Mouse (Mus musculus) frontal cortex, adult (tissue): ENCODE data around the gene Cd68.

Source experiments
- ATAC-seq: cut with Nextera tagmentation; 2 replicates; pipeline ENCODE4 v1.9.2; 2017; ENCODE audit warnings: mild to moderate bottlenecking, moderate library complexity, mixed read lengths; ENCODE audit not compliant: low TSS enrichment

Cd68 gene

DNA sequence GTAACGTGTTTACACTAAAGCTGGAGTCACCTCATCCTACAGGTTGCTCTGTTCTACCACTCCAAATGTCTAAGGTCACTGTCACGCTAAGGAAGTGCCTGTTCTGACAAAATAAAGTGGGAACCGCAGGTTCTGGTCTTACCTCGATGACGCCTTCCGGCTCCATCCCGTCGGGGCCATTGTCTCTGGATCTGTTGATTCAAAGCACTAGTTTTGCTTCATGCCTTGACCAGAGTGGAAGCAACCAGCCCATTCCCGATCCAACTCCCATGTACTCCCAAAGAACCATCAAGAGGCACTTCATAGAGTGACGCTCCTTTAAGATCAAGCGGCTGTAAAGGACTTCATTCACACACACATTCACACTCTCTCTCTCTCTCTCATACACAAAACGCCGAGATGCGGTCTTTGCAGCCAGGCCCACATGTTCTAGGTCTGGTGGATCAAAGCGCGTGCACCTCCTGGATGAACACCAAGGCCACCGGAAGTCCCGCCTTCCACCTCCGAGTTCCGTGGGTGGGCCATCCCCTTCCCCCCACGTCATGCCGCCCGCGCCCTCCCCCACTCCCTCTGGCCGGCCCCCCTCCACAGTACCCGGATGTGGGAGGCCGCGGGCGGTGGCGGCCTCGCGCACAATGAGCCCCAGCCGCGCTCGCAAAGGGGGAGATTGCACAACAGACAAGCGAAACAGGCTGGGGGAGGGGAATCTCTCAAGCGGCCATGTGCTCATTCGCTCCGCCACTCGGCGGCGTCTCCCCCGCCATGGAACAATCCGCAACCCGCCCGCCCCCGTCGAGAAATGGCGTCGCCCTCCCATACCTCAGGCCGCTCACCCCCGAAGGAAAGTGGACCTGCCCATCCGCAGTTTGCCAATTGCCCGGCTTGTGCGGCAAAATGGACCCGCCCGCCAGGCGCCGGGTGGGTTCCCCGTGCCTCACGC is 5.1 kb upstream of the Cd68 start:
- peak; percentile 42 for ATAC-seq

DNA sequence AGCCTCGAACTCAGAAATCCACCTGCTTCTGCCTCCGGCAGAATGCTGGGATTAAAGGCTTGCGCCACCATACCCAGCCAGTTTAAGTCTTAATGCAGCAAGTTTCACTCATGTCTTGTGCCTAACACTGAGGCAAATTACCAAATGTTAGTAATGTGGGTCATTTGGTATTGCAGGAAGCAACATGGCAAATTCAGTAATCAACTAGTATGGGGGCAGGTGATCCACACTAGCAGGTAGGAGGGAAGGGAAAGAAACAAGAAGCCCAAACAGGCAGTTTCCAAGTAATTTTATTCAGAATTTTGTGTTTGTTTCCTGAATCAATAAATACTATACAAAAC is 682 bp upstream of the Cd68 start:
- ATAC-seq: no peak

DNA sequence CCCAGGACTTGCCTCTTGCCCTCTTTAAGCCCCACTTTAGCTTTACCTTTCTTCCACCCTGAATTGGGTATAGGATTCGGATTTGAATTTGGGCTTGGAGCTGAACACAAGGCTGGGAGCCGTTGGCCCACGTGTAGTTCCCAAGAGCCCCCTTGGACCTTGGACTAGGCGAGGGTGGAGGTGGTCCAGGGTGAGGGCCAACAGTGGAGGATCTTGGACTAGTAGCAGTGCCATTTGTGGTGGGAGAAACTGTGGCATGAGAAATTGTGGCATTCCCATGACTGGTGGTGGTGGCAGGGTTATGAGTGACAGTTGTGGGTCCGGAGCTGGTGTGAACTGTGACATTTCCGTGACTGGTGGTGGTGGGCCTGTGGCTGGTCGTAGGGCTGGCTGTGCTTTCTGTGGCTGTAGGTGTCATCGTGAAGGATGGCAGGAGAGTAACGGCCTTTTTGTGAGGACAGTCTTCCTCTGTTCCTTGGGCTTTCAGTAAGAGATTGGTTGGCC is 444 bp downstream of the Cd68 start:
- ATAC-seq: no peak

DNA sequence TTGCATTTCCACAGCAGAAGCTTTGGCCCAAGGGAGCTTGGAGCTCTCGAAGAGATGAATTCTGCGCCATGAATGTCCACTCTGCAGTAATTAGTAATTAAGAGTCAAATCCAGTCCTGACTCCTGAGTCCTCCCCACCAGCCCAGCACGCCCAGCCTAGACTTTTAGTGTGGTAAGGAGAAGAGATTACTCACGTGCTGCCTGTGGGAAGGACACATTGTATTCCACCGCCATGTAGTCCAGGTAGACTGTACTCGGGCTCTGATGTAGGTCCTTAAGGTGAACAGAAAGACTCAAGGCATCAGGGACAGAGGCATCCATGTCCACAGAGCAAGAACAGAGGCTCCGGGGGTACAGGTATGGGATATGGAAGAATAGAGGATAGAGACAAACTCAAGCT is 1.1 kb downstream of the Cd68 start:
- ATAC-seq: no peak

DNA sequence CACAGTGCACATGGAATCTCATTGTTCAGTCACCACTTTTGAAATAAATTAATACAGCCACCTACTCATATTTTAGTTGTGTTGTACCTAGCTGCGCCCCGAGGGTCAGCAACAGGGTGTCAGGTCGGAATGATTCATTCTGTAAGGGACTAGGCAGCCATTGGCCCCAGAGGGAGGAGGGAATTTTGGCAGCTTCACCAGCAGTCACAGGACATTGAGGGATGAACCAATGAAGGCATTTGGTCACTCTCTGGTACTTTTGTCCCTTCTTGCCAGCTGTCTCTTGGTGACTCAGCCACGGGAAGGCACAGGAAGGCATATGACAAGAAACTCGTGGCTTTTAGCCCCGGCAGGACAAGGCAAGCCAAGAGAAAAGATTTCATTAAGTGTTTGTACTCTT is 2.2 kb downstream of the Cd68 start:
- ATAC-seq: no peak

DNA sequence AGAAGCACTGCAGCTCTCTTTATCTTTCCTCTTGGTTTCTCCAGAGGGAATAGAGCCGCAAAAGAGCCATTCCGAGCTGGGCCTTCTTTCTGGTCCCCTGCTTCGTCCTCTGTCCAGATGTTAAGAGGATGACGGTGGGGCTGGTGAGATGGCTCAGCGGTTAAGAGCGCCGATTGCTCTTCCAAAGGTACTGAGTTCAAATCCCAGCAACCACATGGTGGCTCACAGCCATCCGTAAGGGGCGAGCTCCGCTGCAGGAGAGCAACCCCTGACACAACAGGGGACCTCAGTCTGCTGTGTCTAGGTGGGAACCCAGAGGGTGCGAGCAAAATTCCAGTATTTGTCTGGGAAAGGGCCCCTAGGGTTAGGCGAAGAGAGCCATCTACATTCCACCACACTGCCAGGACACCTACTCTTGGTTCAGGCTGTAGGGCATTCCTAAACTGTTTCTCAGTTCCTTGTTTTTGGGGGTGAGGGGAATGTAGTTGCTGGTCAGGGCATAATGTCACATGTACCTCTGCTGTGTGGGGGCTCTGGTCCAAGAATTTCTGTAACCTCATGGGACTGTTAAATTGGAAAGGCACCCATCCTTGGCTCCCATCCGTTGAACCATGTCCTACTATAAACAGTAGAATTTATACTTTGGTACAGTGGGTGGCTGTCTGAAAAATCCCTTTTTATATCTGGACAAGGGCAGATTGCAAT is 2.8 kb downstream of the Cd68 start:
- no peak for ATAC-seq

DNA sequence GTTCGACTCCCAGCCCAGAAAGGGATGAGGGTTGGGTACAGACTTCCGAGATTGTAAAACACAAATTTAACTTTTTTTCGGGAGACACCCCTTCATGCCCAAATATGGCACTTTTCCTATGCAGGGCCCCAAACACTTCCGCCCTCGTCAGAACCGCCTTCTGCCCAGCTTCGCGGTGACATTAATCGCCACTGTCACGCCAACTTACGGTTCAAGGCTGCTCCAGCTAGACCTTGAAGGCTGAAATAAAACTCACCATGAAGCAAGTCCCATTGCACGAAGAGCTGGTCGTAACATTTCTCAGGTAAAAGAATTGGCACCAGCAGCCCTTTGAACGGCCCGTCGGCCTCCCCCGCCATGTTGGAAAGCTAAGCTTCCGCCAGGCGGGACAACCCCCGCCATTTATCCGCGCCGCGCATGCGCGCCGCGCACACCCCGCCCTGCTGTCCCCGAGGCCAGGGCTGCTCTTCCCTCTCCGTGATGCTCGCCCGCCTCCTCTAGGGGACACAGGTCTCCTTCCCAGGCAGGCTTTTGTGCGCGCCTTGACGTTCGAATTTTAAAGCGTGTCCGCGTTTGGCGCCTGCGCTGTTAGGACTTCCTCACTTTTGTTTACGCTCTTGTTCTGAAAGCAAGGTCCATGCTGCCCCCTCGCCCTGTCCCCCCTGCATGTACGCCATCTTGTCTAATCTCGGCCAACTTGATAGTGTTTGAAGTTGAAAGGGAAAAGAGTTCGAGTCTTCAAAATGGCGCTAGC is 3.6 kb downstream of the Cd68 start, which contains the start of gene Mpdu1:
Gene Mpdu1 (minus strand): TSS at position 430 of the 754 bp plus-strand sequence.
- peak; percentile 92 for ATAC-seq

DNA sequence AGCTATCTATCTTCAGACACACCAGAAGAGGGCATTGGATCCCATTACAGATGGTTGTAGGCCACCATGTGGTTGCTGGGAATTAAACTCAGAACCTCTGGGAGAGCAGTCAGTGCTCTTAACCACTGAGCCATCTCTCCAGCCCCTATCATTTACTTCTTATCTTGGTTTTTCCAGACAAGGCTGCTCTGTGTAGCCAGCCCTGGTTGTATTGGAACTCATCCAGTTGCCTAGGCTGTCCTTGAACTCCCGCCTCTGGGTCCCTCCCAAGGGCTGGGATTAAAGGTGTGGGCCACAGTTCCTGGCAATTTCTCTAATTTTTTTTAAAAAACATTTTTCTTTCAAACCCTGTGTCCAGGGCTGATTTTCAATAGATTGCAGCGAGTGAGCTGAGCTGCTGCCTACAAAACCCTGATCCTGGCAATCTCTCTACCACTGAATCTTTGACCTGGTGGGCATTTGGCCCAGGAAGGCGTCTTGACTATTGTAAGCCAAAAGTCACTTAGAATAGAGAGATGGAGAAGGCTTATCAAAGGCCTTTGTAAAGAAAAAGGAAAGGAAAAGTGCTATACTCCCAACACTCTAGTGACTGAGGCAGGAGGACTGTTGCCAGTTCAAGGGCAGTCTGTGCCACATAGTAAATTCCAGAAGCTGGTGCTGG is 4.6 kb downstream of the Cd68 start:
- ATAC-seq: no peak

DNA sequence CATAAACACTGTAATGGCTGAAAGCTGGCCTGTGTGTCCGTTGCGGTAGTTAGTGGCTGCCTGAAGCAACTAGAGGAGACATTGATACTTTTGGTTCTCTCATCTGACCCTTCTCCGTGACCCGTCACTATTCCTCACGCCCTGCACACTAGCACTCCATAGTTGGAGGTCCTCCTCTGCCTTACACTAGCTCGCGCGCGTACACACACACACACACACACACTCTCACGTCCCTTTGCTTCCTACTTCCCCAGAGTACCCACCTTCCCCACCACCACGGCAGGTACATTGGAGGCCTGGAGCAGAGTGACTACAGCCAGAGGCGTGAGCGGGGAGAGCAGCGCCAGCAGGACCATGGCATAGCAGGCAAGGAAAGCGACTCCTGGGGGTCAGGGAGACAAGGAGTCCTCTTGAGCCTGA is 8.5 kb downstream of the Cd68 start:
- no peak for ATAC-seq

DNA sequence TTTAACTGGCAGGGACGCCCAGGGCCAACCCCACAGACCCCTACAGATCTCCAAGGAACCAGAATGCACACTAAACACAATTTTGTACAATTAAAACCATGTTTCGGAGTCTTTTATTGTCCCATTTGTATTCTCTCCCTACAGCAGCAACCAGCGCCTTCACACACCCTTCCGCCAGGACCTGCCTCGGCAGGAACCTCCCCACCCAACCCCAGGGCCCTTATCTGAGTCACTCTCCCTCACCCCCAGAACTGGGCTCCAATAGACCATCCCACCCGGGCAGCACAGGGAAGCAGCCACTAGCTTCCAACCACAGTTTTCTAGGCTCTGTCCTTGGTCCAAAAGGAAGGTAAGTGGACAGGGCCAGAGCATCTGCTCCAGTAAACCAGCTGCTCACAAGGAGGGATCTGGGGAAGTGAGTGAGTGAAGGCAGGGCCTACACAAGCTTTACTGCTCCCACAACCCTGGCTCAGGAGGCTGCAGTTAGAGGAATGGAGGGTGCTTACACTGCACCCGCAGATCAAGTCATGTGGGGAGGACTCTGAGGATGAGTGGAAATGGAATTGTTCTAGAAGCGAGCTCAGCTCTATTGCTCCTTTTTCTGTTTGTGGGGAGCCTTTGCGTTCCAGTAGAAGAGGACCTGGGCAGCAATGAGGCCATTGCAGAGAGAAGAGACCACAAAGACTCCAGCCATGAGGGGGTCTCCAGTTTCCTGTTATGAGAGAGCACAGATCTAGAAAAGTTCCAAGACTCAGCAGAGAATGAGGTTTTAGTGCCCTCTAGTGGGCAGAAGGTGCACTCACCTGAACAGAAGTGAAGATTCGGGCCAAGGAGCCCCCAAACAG is 9.1 kb downstream of the Cd68 start:
- peak; percentile 38; the same call in 1 of the 2 replicates for ATAC-seq

DNA sequence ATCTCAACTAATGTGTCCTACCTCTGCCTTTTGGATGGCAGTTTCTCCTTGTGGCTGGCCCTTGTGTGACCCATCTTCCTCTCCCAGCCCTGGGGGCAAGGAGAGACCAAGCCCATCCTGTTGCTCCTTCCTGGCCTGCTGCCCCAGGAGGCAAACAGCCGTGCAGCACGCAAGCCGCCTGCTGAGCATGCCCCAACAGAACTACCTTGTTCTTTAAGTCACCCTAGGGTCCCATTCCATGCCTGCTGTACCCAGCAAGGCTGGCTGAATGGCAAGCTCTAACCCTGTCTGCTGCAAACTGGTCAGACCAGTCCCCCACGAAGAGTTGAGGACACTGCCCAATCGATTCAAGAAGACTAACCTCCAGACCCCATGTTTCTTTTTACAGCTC is 9.9 kb downstream of the Cd68 start:
- no peak for ATAC-seq

DNA sequence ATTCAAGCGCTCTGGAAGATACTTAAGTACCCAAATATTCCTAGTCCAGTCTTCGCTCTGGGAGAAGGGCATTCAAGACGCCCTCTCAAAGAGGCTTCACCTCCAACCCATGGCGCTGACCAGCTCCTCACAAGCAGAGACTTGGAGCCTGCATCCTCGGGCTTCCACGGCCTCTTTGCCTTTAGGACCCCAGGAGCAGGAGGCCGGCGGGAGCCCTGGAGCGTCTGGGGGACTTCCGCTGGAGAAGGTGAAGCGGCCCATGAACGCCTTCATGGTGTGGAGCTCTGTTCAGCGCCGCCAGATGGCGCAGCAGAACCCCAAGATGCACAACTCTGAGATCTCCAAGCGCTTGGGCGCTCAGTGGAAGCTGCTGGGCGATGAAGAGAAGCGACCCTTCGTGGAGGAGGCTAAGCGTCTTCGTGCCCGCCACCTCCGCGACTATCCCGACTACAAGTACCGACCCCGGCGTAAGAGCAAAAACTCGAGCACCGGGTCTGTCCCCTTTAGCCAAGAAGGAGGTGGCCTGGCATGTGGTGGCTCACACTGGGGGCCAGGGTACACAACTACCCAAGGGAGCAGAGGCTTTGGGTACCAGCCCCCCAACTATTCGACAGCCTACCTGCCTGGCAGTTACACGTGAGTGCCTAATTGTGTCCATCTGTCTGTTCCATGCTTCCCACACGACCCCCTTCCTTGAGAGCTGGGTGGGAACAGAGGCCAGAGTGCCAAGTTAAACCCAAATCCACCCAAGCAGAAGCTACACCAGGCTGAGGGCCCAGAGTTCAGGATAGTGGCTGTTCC is 10.5 kb downstream of the Cd68 start, which contains the start of gene Sox15:
Gene Sox15 (plus strand): TSS at position 51 of the 801 bp plus-strand sequence.
- peak; percentile 89 for ATAC-seq

DNA sequence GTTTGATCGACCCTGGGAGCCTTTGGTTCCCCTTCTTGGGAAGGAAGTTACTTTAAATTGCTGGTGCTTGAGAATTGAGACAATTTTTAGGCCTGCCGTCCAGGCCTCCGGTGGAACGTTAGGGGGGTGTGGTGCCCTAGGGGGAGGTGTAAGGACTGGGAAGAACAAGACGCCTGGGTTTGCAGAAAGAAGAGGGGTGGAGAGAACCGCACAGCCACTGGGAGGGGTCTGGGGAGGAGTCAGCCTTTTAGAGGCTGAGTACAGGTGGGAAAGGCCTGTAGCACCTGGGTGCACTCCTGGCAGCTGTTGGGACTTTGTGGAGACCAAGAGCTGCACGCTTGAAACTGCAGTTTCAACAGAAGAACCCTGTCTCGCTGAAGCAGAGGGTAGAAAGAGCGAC is 11.2 kb downstream of the Cd68 start:
- no peak for ATAC-seq

DNA sequence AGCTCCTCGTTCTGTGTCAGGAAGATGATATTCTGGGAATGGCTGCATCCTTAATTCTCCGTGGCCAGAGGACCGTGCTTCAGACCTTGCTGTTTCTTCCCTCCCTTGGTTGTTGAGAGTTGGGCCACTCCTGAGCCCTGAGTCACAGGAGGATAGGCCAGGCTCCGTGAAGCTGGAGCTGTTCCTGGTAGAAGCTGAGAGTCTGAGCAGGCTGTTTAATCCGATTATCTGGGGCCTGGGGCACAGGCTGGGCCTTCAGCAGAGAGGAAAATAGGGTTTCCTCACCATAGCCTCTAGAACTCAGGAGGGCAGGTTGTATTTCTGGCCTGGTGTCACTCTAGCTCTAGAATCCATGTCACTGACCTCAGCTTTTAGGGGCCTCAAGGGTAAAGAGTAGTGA is 12.6 kb downstream of the Cd68 start:
- ATAC-seq: no peak

DNA sequence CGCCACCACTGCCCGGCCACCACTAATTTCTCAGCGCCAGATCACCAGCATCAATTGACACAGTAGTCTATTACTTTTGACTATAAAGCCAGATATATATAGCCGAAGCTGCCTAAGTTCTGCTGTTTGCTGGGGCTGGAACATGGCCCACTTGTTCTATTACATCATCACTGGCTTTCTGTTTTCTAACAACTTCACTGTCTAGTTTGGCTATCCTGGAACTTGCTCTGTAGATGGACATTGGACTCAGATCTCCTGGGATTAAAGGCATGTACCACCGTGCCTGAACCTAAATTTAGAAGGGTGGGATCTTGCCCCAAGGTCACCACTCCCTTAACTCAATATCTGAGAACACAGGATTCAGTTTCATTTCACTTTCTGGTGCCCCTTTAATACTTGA is 20.1 kb downstream of the Cd68 start:
- no peak for ATAC-seq

DNA sequence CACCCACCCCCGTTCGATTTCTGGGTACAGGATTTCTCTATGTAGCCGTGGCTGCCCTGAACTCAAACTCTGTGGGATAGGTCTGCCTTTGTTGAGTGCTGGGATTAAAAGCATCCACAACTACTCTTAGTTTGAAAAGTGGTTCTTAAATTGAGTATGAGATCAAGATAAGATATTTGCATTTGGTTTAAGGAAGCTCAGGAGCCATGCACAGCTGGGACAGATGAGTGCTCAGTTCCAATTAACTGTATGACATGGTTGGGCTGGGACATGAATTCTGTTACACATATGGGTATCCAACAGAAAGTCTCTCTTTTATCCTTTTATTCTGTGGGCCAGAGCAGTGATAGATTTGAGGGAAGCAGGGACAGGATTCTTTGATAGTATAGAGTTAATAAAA is 30.5 kb downstream of the Cd68 start:
- ATAC-seq: no peak

DNA sequence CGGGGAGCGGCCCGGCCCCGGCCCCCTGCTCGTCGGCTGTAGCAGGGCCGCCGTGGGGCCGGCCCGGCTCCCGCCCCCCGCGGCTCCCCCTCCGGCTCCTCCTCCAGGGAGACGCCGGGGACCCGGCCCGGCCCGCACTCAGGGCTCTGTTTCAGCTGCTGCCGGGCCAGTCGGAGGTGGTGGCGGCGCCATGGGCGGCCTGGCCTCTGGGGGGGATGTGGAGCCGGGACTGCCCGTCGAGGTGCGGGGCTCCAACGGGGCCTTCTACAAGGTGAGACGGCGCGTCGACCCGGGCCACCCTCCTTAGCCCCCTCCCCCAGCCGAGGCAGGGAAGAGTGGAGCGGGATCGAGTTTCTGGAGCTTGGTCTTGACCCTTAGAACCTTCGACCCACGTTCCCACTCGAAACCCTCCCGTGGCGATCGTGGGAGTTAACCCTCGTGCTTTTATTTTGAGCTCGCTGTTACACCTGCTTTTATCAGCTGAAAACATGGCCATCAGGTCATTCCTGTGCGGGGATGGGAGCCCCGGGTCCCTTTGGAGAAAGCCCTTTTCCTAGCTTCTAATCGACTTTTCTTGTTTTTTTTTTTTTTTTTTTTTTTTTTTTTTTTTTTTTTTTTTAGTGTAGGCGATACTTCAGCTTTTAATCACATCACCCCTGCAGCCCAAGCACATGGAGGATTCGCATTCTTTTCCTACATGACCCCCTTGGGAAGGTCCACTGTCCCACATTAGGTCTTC is 32.7 kb downstream of the Cd68 start:
- peak; percentile 20; the same call in 1 of the 2 replicates for ATAC-seq

DNA sequence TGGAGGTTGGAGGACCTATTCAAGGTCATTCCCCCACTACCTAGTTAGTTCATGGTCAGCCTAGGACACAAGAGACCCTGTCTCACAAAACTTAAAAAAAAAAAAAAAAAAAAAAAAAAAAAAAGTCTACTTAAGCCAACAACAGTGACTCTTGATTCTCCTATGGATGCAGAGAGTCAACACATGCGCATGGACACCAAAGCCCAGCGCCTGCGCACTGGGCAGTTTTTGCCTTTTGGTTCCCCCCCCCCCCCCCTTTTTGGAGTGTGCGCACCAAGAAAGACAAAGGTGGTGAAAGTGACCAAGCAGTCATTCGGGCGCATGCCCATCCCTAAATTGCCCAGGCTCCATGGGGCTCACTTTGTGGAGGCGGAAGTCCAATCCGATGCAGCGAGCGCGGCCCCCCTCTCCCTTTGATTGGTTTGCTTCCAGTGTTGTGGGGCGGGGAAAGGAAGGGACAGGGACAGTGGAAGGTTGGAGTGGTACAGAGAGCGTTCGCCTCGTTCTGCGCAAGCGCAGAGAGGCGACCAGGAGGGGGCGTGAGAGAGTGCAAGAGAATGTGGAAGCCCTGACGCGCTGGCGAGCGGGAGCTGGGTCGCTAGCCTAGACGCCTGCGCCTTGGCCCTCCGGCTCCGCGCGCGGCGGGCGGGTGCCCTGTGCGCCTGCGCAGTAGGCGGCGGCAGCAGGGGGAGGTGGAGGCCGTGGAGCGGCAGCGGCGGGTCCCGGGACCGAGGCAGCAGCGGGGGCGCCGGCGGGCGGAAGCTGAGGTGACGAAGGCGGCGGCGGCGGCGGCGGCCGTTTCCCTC is 33.5 kb downstream of the Cd68 start, which contains the start of gene Fxr2:
Gene Fxr2 (plus strand): TSS at position 707 of the 806 bp plus-strand sequence.
- peak; percentile 97 for ATAC-seq
